Mouse (Mus musculus): ENCODE measurements around the gene St7l. TPM values are rescaled to one million over a fixed set of nuclear protein-coding genes. Genes with fewer than 3 reads are reported as not detected.

Gene St7l
- polyA plus RNA-seq, 1 experiment, result 14.1 TPM

DNA sequence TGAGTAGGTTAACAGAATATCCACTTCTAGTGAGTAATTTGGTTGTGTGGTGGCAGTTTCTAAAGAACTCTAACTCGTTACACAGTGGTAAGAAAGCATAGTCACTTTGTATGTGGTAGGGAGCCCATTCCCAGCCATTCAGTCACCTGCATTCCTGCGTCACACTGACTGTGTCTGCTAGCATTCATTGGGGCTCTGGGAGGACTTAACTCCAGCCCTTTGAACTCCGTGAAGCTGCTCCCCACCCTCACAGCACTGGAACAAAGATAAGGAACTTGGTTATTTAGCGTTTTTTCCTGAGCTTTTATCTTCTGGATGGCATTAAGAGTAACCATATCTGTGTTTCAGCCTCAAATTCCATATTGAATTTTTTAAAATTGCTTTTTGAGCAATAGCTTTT is 74.5 kb downstream of the St7l start:
- no peak for TF ChIP-seq POLR2A (IDR thresholded peaks at IDR 0.05; ENCODE audit: extremely low read depth, insufficient read depth, low read length)
- TF ChIP-seq CTCF (IDR thresholded peaks at IDR 0.05; ENCODE audit: extremely low read depth, insufficient read depth, low read length), result no peak
- H3K4me3 ChIP-seq (ENCODE audit: insufficient read depth, low read length), result no peak overlapping the region
- no peak overlapping the region for H3K27ac ChIP-seq (ENCODE audit: insufficient read depth, low read length)
- H3K4me1 ChIP-seq (ENCODE audit: control insufficient read depth, insufficient read depth, low read length), result no peaks in the 10 kb centered on the region

GRCm38 (mm10) chr3:104940691-104941090 is 76.9 kb downstream of the St7l start:
- TF ChIP-seq CTCF (IDR thresholded peaks at IDR 0.05; ENCODE audit: extremely low read depth, insufficient read depth, low read length) (no peak), POLR2A (IDR thresholded peaks at IDR 0.05; ENCODE audit: extremely low read depth, insufficient read depth, low read length) (no peak)
- H3K4me1 ChIP-seq (ENCODE audit: control insufficient read depth, insufficient read depth, low read length), result no peaks in the 10 kb centered on the region
- no peak overlapping the region for H3K27ac ChIP-seq (ENCODE audit: insufficient read depth, low read length)
- H3K4me3 ChIP-seq (ENCODE audit: insufficient read depth, low read length), result no peak overlapping the region

- Histone ChIP-seq H3K4me1 (ENCODE audit: control insufficient read depth, insufficient read depth, low read length) (no peaks in the 10 kb centered on the region), H3K27ac (ENCODE audit: insufficient read depth, low read length) (no peak overlapping the region), H3K4me3 (ENCODE audit: insufficient read depth, low read length) (no peak overlapping the region)
- TF ChIP-seq CTCF (IDR thresholded peaks at IDR 0.05; ENCODE audit: extremely low read depth, insufficient read depth, low read length) (no peak), POLR2A (IDR thresholded peaks at IDR 0.05; ENCODE audit: extremely low read depth, insufficient read depth, low read length) (no peak)
Measured at GRCm38 (mm10) chr3:104942682-104943081, 78.9 kb downstream of the St7l start.

GRCm38 (mm10) chr3:104943333-104943732 is 79.5 kb downstream of the St7l start:
- TF ChIP-seq POLR2A (IDR thresholded peaks at IDR 0.05; ENCODE audit: extremely low read depth, insufficient read depth, low read length) (no peak), CTCF (IDR thresholded peaks at IDR 0.05; ENCODE audit: extremely low read depth, insufficient read depth, low read length) (no peak)
- Histone ChIP-seq H3K4me3 (ENCODE audit: insufficient read depth, low read length) (no peak overlapping the region), H3K4me1 (ENCODE audit: control insufficient read depth, insufficient read depth, low read length) (no peaks in the 10 kb centered on the region), H3K27ac (ENCODE audit: insufficient read depth, low read length) (no peak overlapping the region)

- no peak overlapping the region for H3K4me3 ChIP-seq (ENCODE audit: insufficient read depth, low read length)
- H3K4me1 ChIP-seq (ENCODE audit: control insufficient read depth, insufficient read depth, low read length), result no peaks in the 10 kb centered on the region
- TF ChIP-seq CTCF (IDR thresholded peaks at IDR 0.05; ENCODE audit: extremely low read depth, insufficient read depth, low read length) (no peak), POLR2A (IDR thresholded peaks at IDR 0.05; ENCODE audit: extremely low read depth, insufficient read depth, low read length) (no peak)
- no peak overlapping the region for H3K27ac ChIP-seq (ENCODE audit: insufficient read depth, low read length)
Measured at GRCm38 (mm10) chr3:104944894-104945293, 81.1 kb downstream of the St7l start.

GRCm38 (mm10) chr3:104950926-104951325 is 87.1 kb downstream of the St7l start:
- H3K4me1 ChIP-seq (ENCODE audit: control insufficient read depth, insufficient read depth, low read length), result no peaks in the 10 kb centered on the region
- TF ChIP-seq CTCF (IDR thresholded peaks at IDR 0.05; ENCODE audit: extremely low read depth, insufficient read depth, low read length) (no peak), POLR2A (IDR thresholded peaks at IDR 0.05; ENCODE audit: extremely low read depth, insufficient read depth, low read length) (no peak)
- H3K4me3 ChIP-seq (ENCODE audit: insufficient read depth, low read length), result no peak overlapping the region
- no peak overlapping the region for H3K27ac ChIP-seq (ENCODE audit: insufficient read depth, low read length)

DNA sequence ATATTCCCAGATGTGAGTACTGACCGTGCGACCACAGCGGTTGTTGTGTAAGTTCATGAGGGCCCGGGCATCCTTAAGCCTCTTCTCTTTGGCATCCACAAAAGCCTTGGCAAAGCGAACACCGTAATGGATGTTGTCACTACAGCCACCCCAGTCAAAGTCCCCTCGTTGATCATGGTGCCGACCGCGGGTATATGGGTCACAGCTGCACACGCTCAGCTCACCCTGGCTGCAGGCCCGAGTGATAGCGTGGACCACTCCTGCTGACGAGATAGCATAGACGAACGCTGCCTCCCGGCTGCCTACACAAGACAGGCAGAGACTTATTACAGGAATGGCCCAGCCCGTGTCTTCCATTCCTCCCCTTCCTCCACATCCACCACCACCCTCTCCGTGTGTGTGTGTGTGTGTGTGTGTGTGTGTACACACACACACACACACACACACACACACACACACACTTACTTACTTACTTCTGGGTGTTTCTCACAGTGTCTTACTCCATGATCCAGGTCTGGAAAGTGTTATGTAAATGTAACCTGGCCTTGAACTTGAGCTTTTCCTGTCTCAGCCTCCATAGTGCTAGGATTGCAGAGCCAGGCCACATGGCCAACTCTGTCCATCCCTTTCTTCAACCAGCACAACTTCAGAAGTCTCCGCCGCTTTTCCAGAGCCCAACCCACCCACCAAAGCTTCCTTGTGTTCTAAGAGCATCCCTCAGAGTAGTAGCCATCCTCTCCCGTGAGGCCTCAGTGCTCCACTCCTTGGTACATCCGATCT is 89.3 kb downstream of the St7l start:
- TF ChIP-seq CTCF (IDR thresholded peaks at IDR 0.05; ENCODE audit: extremely low read depth, insufficient read depth, low read length) (no peak), POLR2A (IDR thresholded peaks at IDR 0.05; ENCODE audit: extremely low read depth, insufficient read depth, low read length) (no peak)
- H3K4me1 ChIP-seq (ENCODE audit: control insufficient read depth, insufficient read depth, low read length), result no peaks in the 10 kb centered on the region
- H3K27ac ChIP-seq (ENCODE audit: insufficient read depth, low read length), result no peak overlapping the region
- H3K4me3 ChIP-seq (ENCODE audit: insufficient read depth, low read length), result no peak overlapping the region

DNA sequence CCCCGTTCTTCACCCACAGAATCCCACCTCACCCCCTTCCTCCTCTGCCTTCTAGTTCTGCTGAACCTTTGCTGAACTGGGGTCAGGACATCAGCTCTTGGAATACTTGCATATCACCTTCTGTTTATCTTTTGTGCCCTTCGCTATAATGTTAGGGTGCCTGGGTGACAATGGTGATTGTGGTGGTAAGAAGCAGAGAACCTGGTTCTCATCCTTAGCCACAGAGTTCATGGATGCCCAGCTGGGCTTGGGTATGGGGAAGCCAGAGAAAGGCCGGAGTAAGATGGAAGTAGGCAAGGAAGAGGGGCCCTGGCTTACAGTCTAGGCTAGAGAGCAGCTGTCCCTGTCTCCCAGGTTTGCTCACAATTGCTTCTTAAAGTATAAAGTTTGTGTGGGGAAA is 90.3 kb downstream of the St7l start:
- Histone ChIP-seq H3K27ac (ENCODE audit: insufficient read depth, low read length) (no peak overlapping the region), H3K4me3 (ENCODE audit: insufficient read depth, low read length) (no peak overlapping the region), H3K4me1 (ENCODE audit: control insufficient read depth, insufficient read depth, low read length) (no peaks in the 10 kb centered on the region)
- TF ChIP-seq CTCF (IDR thresholded peaks at IDR 0.05; ENCODE audit: extremely low read depth, insufficient read depth, low read length) (no peak), POLR2A (IDR thresholded peaks at IDR 0.05; ENCODE audit: extremely low read depth, insufficient read depth, low read length) (no peak)

- Histone ChIP-seq H3K4me1 (ENCODE audit: control insufficient read depth, insufficient read depth, low read length) (no peaks in the 10 kb centered on the region), H3K4me3 (ENCODE audit: insufficient read depth, low read length) (no peak overlapping the region), H3K27ac (ENCODE audit: insufficient read depth, low read length) (no peak overlapping the region)
- TF ChIP-seq CTCF (IDR thresholded peaks at IDR 0.05; ENCODE audit: extremely low read depth, insufficient read depth, low read length), result no peak
- no peak for TF ChIP-seq POLR2A (IDR thresholded peaks at IDR 0.05; ENCODE audit: extremely low read depth, insufficient read depth, low read length)
Measured at GRCm38 (mm10) chr3:104954551-104954950, 90.7 kb downstream of the St7l start.

DNA sequence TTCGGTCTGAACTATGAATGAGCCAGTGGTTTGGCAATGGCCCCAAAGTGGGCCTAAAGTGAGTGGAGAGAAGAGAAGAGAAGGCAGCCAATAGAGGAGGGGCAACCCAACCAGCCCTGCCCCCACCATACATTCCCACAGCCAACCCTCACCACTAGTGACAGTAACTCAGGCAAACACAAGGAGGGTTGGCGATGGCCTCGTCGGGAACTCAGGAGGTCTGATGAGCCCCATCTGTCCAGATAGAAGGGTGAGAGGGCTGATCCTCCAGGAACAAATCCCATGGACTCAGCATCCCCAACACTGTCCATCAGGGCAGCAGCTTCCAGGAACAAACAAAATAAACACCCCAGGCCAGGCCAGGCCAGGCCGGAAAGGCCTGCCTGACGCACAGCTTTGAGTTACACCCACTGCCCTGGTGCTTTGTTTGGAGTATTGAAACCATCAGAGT is 92.4 kb downstream of the St7l start:
- TF ChIP-seq POLR2A (IDR thresholded peaks at IDR 0.05; ENCODE audit: extremely low read depth, insufficient read depth, low read length) (no peak), CTCF (IDR thresholded peaks at IDR 0.05; ENCODE audit: extremely low read depth, insufficient read depth, low read length) (no peak)
- Histone ChIP-seq H3K4me1 (ENCODE audit: control insufficient read depth, insufficient read depth, low read length) (no peaks in the 10 kb centered on the region), H3K27ac (ENCODE audit: insufficient read depth, low read length) (no peak overlapping the region)

More for the DNA sequence above, 92.4 kb downstream of the St7l start:
- no peak overlapping the region for H3K4me3 ChIP-seq (ENCODE audit: insufficient read depth, low read length)

All from cortical plate, adult 2 months (tissue).